Comparison of ENCODE assay signal across 7 mouse cellular contexts in genomic region chr1:160693094-160693447, GRCm38 (mm10).
DNase-seq lines count a peak whose midpoint lies in the region; ATAC-seq lines count a peak whose summit lies in the region.

No protein-coding gene starts in this region.

- H3K4me3 ChIP-seq in neural tube, embryonic 15.5 days (replicated peaks): no peak overlapping the region

- no peaks in the 10 kb centered on the region for H3K4me1 ChIP-seq in neural tube, embryonic 15.5 days

- H3K27ac ChIP-seq in neural tube, embryonic 15.5 days (replicated peaks): no peak overlapping the region

- WGBS in neural tube, embryonic 15.5 days: 72% methylated on average over 1 of the region's 1 CpGs

- H3K9me3 ChIP-seq in neural tube, embryonic 15.5 days (replicated peaks): no peaks in the 10 kb centered on the region

- intact Hi-C loops in gastrocnemius, postnatal 14 days (cut with DNase I; ENCODE audit: low total_unique reads): no loop called here
- intact Hi-C loops in left cerebral cortex, postnatal 14 days (cut with DNase I): no loop called here

- H3K9ac ChIP-seq in neural tube, embryonic 15.5 days (replicated peaks): no peak overlapping the region

- no peaks in the 10 kb centered on the region for H3K27me3 ChIP-seq in neural tube, embryonic 15.5 days (replicated peaks)

- H3K4me2 ChIP-seq in neural tube, embryonic 15.5 days: no peak overlapping the region

- peak; percentile 81 for ATAC-seq in neural tube, embryonic 15.5 days (ENCODE audit: low FRiP score)
- no peak for ATAC-seq in erythroblast, adult 5-6 weeks (replicated peaks; ENCODE audit: low FRiP score, poor library complexity, severe bottlenecking)

- DNase-seq in adrenal gland, adult 18-20 months (ENCODE audit: low spot score in 2 of 2): peak; percentile 66 to 68
- peak; percentile 68 for DNase-seq in brain, embryonic 18.5 days (ENCODE audit: low read depth, low spot score)
- DNase-seq in gastrocnemius, postnatal 14 days: peak; percentile 95
- DNase-seq in kidney, adult 8-10 months: peak; percentile 92 to 95
- DNase-seq in left cerebral cortex, postnatal 14 days (ENCODE audit: low spot score in 2 of 2): peak; percentile 92 to 95

- H3K36me3 ChIP-seq in neural tube, embryonic 15.5 days: no peaks in the 10 kb centered on the region
